Mouse (Mus musculus) megakaryocyte-erythroid progenitor cell, adult 5-6 weeks (primary cell): ENCODE measurements around the gene Tfap2d. TPM values are rescaled to one million over a fixed set of nuclear protein-coding genes. Genes with fewer than 3 reads are reported as not detected.
A peak's percentile ranks its signal among the peaks of the same experiment; 100 is the strongest.

Source experiments
- ATAC-seq: replicated peaks from 2 replicates; pipeline ENCODE4 v1.8.0; 2016; ENCODE audit warnings: mild to moderate bottlenecking, inconsistent platforms; ENCODE audit not compliant: severe bottlenecking, poor library complexity, low FRiP score, low TSS enrichment
- total RNA-seq, 2 experiments: library from RNA; stranded (forward) in 1 of 2; stranded (reverse) in 1 of 2; fragments of 200-1000, 215-1000 nt in 1 of 2; fragments of >200 nt in 1 of 2; fragmentation: Nextera tagmentation in 1 of 2; gene quantifications; 2 replicates each; pipeline ENCODE4 v1.2.3; 2014 to 2017

The Tfap2d gene
- total RNA-seq (2014; fragmentation: Nextera tagmentation) (not detected in 2 replicates), total RNA-seq (2017) (not detected in 2 replicates)

DNA sequence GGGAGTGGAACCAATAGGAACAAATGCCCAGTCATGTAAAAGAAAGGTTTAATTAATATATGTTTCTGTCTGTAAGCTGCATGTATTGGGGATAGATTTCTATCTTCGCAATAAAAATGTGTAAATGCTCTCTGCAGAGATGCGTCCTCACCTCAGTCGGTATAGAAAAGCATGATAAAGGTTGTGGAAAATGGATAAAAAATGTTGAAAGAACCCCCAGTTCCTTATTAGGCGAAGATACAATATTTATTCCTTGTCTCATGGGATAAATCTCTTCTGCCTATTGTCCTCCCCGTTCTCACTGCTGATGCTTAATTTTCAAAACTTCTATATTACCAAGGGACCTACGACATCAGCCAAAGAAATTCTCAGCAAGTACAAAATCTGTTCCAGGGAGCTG is at the start of gene Tfap2d:
Gene Tfap2d (plus strand): TSS at position 392 of the 400 bp plus-strand sequence.
- ATAC-seq = no peak

DNA sequence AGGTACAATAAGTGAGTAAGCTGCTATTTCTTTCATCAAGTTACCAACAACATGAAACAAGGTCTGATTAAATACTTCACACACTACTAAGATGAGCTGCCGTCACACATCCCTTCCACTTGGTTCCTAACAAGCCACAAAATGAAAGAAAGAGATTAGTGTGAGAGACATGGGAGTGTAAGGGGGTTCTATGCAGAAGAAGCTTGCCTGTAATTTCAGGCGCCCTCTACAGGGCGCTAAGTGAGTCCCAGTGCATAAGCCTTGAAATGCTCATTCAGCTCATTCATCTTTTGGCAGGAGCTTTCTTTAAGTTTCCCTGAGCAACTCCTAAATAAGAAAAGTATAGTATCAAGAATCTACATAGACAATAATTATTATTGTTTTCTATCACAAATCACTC is 46.5 kb upstream of the Tfap2d start:
- ATAC-seq = no peak

DNA sequence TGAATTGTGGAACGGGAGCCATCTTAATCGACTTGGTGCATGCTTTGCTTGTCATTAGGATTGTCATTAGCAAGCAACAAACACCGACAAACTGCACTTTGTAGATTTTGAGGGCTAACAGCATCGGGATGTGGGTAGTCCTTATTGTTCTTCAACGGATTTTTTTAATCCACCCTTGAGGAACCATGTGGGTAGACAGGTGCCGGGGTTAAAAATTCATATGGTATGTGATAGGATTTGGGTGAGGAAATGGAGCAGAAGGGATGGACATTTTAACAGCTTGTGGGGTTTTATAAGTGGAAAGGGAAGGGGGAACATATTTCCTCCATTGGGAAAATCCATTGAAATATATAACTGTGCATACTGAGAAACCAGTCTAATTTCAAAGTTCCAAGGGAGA is 46.0 kb upstream of the Tfap2d start:
- ATAC-seq = no peak

DNA sequence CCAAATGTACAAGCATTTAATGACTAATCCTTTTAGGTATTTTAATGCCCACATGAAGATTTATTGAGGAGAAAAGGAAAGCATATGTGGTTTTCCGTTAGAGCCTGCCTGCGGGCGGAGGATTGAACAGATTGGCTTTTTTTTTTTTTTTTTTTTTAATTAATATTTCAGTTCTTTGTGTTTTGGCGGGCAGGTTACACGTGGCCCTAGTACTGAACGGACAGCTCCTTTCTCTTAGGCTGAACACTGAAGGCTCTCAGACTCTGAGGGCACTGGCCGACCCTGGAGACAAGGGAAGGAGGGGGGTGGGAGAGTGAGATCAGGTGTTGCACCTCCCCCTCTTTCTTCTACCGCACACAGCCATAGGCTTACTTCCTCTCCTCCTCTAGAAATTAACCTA is 14.7 kb upstream of the Tfap2d start:
- no peak for ATAC-seq

DNA sequence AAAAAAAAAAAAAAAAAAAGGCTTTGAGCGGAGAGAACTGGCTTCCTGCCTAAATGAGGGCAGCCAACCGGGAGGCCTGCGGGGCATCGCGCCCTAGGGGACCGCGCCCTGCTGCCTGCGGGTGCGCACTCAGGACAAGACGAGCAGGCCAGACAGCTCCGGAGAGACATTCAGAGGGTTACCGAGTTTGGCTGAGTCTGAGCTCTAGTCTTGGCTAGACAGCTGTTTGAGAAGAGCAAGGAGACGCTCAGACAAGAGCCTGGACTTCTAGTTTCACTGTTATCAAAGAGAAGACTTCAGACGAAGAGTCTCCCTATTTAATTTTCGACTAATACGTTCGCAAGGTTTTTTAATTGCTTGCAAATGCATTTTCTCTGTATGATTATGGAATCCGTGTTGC is 5.9 kb upstream of the Tfap2d start:
- no peak for ATAC-seq

DNA sequence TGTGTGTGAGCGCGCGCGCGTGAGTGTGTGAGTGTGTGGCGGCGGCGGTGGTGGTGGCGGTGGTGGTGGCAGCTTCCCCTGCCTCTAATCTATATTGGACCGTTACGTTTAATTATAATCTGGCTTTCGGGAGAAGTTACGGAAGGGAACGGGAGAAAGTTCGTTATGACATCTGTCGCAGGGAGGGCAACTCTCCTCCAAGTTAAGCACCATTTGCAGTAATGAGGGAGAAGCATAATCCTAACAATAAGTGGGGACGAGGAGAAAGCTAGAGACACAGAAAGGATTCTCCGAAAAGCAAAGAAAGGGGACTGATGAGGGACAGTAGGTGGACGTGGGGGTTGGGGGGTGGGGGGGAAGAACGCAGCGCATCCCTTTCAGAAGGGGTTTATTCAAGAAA is 494 bp downstream of the Tfap2d start:
- ATAC-seq = no peak

DNA sequence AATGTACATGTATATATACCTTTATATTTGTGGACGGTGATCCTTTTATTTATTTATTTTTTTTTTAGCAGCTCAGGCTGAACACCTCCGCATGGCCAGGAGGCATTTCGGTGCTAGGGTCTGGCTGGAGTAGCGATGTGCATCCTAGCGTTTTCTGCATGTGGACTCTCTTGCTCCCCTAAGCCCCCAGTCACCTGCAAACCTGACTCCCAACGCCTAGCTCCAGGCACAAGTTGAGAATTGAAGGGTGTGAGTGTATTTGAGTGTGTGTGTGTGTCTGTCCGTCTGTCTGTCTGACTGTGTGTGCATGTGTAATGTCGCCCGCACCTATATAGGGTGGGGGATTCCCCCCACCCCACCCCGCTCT is 937 bp downstream of the Tfap2d start:
- no peak for ATAC-seq

DNA sequence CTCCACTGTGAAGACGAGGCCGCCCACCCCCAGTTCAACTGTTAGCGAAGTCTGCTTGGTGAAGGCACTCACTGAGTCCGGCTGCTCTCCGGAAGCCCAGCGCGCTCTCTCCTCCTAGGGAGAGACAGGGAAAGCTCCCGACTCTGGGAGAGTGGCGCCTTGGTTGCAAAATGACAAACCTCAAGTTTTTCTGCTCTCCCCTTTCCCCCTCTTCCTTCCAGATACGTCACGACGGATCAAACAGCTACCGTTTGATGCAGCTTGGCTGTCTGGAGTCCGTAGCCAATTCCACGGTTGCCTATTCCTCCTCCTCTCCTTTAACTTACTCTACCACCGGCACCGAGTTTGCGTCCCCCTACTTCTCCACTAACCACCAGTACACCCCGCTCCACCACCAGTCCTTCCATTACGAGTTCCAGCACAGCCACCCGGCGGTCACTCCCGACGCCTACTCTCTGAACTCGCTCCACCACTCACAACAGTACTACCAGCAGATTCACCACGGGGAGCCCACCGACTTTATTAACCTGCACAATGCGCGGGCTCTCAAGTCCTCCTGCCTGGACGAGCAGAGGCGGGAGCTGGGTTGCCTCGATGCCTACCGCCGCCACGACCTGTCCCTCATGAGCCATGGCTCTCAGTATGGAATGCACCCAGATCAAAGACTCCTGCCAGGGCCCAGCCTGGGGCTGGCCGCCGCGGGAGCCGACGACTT is 1.5 kb downstream of the Tfap2d start:
- no peak for ATAC-seq

DNA sequence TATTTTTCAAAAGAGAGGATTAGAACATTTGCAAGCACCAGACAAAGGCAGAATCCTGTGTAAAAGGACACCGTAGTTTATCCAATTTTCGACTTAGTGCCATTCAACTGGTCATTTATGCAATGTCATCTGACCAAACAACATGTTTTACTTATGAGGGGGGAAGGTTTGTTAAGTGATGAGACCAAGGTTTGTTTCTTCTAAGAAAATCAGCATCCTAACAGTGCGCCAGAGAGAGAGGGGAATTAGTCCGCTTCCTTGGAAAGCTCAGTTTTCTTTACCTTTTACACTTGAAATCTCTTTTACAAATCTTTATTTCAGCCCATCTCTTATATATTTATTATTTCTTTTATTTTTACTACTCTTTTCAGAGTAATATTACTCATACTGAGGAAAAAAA is 3.6 kb downstream of the Tfap2d start:
- ATAC-seq = no peak

DNA sequence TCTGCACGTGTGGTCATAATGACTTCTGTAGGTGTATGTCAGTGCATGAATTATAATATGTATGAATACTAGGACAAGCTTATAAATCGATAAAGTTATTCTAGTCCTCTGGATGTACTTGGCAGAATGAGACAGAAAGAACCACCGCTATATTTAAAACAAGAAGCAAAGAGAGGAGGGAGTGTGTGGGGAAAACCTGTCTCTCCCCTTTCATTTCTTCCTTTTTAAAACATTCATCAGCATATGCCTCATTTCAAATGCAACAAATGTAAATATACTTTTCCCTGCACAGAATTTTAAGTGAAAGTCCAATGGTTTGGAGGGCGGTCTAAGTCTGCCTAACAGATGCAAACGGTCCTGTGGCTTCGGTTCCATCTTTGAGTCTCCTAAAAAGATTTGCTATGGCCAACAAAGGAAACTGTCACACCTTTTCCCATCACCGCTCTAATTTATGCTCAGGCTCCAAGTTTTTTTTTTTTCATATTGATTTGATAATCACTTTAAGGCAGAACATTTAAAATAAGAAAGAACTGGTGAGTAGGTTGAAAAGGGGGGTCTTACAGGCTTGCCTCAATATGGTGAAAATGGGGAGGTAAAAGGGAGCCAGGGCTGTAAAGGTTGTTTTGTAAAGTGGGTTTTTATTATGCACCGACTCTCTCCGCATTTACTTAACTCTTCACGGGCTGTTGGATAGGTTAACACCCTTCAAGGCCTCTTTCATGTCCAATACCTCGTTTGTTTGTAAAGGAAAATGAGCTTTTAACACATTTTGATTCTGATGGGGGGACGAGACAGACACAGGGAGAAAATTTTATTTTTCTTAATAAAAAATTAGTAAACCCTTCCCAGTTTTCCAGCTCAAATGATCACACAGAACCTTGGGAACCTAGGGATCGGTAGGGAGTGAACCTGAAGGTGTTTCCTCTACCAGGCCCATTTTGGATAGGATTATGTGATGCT is 4.3 kb downstream of the Tfap2d start:
- ATAC-seq = no peak

DNA sequence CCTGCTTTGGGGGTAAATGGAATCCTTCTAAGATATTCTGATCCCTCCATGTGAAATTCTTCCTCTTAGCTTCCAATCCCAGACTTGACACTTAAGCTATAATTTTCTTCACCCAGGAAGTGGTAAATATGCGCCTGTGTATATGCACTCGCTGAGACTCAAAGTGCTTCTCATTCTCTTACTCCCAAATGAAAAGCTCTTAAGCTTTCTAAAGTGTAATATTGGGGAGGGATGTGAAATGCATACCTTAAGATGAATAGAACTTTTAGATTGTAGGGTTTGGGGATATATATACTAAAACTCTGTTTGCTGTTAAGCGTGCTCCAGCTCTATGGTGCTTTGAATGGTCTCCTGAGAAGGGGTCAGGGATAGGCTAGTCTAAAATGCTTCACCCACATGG is 5.0 kb downstream of the Tfap2d start:
- ATAC-seq = no peak

DNA sequence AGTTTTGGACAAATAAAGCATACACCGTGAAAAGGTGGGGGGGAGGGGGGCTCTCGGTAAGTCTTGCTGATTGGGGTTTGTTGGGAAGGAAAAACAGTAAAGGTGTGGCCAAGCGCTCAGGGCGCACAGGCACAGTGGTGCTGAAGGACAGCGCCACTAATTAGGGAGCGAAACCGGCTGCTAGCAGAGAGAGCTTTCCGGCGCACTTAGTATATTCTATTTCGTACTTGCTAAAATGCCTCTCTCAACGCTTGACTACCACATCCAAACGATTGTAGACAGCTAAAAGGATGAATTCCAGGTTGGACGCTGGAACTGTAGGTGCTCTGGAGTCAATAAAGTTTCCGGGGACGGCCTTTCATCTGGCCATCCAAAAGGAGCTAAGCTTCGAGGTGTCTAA is 6.9 kb downstream of the Tfap2d start:
- ATAC-seq = no peak

DNA sequence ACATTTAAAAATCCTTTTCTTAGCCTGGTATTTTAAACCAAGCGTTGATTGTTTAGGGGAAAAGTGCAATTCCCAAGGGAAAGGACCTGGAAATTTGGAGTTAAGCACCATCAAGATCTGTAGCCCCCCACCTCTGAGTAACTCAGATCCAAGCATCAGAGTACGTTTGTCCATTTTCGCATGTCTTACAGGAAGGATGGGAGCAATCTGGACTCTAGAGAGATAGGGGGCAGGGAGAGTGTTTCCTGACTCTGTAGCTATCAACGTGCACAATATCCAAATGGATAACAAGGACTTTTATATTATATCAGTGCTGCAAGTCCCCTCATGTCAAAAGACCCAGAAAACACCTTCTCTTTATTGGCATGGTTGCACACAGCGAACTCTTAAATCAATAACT is 7.4 kb downstream of the Tfap2d start:
- no peak for ATAC-seq

DNA sequence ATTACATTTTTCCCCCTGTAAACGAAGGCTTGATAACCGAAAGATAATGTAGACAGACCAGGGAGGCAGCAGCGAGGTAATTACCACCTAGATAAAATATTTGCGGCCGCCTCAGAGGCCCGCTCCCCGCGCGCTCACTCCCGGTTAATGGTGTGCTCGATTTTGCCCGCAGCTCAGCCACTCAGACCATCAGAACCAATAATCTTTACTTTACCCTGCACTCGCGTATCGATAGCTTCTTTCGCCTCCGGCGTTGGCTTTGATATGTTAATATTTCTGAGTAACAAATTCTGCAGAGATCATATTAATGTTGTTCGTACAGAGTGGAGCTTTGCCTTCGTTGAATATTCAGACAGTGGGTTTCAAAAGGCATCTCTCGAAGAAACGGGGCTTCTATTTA is 8.2 kb downstream of the Tfap2d start:
- ATAC-seq = no peak

DNA sequence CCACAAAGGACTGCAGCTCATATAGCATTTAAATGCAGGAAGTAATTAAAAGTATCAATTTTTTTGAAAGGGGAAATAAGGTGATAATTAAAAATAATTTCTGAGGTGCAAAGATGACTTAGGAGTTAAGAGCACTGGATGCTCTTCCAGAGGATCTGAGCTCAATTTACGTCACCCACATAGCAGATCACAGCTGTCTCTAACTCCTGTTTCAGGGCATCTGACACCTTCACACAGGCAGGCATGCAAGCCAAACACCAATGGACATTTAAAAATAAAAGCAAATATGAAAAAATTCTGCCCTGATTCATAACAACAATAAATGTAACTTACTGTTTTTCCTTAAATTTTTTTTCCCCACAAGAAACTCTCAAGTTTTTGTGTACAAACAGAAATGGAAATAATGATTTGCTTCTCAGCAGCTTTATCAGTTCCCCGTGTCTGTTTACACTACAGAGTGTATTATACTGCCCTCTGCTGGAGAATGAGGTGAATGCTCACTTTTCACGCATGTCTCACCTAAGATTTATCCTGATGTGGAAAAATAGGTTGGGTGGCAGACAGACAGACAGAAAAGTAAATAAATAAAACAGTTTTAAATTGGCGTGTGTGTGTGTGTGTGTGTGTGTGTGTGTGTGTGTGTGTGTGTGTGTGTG is 76.0 kb downstream of the Tfap2d start:
- ATAC-seq = peak; percentile 75

DNA sequence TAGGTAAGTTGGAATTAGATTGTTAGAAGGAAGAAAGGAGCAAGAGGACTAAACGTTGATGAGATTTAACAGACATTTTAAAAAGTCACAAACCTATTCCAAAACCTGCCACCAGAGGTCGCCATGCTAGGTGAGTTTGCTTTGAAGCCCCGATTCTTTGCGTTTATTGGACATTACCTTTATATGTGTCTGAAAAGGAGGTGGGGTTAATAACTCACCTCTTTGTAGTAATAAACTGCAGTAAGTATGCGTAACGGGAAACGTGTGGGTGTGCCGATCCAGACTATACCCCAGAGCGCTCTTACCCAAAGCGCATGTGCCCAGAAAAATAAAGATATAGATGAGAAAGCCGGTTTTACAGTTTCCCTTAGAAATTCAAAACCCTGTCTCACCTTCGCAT is 102.8 kb downstream of the Tfap2d start:
- no peak for ATAC-seq

DNA sequence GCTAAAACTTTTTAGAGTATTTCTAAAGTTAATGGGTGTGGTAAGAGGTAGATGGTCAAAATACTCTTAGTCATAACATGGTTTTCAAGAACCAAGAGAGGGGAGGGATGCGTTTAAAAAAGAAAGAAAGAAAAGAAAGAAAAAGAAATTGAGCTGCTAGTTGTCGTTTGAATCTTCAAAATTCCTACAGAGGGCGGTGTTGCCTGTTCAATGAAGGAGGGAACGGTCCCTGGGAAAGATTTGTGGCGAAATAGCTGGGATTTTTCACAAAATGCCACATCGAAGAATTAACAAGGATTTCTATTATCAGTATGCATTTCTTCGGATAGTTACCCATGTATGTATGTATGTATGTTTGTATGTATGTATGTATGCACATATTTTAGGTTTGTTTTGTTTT is 103.4 kb downstream of the Tfap2d start:
- ATAC-seq = no peak

DNA sequence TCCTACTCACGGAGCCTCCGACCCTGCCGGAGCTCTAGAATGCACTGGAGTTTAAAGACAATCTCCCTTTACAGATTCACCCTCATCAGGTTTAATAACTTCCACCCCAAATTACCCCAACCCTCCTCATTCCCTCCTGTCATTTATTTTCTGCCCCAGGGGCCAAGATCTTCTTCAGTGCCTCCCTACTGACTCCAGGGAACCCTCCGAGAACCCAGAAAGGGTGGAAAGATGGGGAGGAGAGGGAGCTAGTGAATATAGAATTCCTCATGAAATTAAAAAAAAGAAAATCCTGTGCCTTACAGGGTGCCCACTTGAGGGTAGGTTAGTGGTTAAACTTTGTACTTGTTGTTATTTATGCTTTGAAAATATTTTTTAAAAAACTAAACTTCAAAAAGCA is 104.8 kb downstream of the Tfap2d start:
- ATAC-seq = no peak

DNA sequence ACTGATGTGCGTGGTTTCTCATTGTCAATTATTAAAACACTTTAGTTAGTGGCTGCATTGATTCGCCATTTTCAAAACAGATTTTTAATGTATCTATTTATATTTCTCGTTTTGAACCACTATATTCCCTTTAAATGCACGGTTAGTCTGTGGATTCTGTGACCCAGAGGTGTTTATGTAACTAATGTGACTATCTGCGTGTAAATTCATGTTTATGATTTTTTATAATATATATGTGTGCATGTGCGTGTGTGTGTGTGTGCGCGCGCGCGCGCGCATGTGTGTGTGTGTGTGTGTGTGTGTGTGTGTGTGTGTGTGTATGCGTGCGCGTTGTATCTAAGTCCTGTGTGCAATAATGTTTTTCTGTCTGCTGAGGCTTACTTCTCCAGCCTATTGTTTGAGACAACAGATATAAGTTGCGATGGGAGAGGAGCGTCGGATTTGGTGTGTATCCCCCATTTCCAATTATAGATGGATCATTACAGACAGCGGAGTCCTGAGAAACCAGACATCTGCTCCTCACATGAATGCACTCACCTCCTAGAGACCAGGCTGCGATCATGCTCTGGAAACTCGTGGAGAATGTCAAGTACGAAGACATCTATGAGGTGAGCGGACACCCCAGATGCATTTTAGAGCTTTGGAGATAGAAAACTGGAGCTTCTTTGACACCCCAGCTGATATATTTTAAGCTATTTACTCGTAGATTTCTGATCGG is 106.0 kb downstream of the Tfap2d start, which contains the start of gene Tfap2b:
Gene Tfap2b (plus strand): TSS at position 274 of the 718 bp plus-strand sequence.
- ATAC-seq = no peak

DNA sequence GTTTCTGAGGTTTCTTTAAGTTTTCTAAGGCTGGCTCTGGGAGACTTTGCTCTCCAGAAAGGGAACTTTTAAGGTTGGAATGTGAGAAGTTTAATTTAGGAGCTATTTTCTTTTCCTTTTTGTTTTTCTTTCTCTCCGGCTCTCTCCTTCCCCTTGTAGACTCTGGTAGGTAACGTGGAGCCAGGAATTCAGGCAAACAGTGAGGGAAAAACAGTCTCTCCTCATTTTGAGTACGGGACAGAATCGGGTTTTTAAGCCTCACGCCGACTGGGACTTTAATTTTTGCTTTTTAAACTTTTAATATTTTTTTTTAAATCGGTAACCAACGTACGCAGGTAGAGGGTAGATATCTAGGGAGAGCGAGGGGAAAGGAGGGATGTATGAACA is 106.5 kb downstream of the Tfap2d start:
- ATAC-seq = no peak
